Mouse (Mus musculus) G1E (cell line): ENCODE results near the gene Socs5.

ENCODE experiments used
- CTCF ChIP-seq: IDR thresholded peaks from 2 replicates; pipeline ENCODE4 v1.5.1; 2012; ENCODE audit warnings: low read depth, low read length, inconsistent platforms, mixed read lengths
- GATA1 ChIP-seq: IDR thresholded peaks from 2 replicates; pipeline ENCODE4 v1.6.1; 2012; ENCODE audit warnings: borderline replicate concordance, low read length, inconsistent platforms, mixed read lengths
- TAL1 ChIP-seq: conservative IDR thresholded peaks from 2 replicates; pipeline ENCODE4 v1.6.1; 2012; ENCODE audit warnings: low read depth, low read length, inconsistent platforms, mixed read lengths

GRCm38 (mm10) chr17:87107623-87108221 lies at the start of gene Socs5:
- TF ChIP-seq CTCF (no peak), TAL1 (no peak), GATA1 (no peak)
